Mouse (Mus musculus) liver, embryonic 14.5 days (tissue): ENCODE results near the gene Gm47995.

Source experiments
- CTCF ChIP-seq: IDR thresholded peaks from 2 replicates; pipeline ENCODE4 v1.5.1; 2016; ENCODE audit warnings: antibody characterized with exemption, low read depth, control low read depth
- EP300 ChIP-seq: IDR thresholded peaks from 2 replicates; pipeline ENCODE4 v1.6.1; 2016; ENCODE audit warnings: antibody characterized with exemption, low read depth

DNA sequence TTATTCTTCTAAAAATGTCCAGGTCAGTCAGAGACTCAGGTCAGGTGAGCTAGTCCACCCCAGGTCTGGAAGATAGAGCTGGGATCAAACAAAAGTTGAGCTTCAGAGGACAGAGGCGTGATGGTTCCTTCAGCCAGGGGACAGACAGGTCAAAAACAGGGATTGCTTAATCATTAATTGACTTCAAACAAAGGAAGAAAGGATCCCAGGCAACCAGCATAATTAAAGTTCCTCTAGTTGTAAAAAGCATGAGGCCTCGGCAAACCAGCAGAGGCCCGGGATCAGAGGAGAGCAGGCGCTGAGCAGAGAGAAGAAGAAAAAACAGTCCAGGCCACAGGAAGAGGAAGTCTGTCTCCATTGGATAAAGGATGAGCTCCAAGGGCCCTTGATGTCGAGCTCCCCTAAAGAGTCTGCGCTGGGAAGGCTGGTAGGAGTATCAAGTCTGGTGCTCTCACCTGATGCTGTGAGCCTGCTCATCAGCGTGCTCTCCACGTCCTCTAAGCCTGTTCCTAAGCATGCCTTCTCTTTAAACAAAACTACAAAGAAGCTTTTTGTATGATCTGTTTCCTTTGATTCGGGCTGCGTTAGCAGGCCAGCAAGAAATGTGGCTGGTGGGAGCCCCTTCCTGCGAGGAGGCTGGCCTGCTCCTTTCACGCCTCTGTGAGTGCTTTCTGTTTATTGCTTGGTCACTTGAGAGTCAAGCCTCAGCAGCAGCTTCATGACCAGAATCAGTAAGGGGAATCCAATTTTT is 30.8 kb upstream of the Gm47995 start:
- TF ChIP-seq CTCF (no peak), EP300 (no peak)
